Mouse (Mus musculus) lung, postnatal 10 days (tissue): ENCODE data around the gene Gnat1.
A peak's percentile ranks its signal among the peaks of the same experiment; 100 is the strongest.

ENCODE experiments used
- DNase-seq: peaks from one replicate; pipeline ENCODE4 v3.0.0; 2021

Gene Gnat1

DNA sequence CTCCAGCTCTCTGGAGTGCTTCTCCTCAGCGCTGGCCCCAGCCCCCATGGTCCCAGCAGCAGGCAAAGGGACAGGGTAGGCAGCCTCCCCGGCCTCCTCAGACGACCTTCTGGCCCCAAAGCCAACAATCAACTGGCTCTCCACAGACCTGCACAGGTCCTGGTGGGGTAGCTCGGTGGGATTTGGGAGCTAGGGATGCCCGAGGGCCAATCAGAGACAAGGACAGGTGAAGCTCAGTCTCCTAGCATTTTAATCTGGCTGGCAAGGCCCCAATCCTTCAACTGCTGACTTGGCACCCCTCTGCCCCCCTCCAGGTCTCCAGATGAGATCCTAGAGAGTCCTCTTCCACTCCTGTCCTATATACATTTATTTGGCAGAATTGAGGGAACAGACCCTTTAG lies at the start of gene Gnat1:
Gene Gnat1 (minus strand): TSS at position 212 of the 400 bp plus-strand sequence.
- no peak for DNase-seq

DNA sequence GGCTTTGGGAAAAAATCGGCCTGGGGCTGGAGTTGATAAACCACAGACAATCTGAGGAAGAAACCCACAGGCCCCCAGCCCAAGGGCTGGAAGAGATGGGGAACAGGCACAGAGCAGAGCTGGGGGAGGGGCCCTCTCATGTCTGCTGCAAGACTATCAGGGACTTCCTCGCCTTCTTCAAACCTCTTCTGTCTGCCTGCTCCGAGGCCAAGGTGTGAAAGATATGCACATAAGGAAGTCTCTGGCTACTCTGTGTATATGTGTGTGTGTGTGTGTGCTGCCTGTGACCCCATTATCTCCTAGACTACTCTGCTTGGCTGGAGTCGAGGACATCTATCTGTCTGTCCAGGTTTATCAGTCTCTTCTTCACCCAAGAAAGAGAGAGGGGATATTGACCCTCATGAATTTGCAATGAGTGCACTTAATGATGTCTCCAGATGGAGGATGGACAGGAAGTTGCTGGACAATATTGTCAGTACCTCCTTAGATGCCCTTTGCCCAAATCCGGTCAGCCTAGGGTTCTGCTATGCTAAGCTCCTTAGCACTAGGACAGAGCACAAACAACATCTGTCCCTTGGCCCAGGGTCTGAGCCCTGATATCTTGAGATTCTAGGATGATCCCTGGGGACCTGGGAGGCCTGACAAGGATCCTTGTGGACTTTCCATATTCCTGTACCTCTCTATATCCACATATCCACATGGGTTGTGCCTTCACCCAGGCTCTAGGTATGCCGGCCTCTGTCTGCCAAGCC lies 49.6 kb upstream of the Gnat1 start:
- no peak for DNase-seq

DNA sequence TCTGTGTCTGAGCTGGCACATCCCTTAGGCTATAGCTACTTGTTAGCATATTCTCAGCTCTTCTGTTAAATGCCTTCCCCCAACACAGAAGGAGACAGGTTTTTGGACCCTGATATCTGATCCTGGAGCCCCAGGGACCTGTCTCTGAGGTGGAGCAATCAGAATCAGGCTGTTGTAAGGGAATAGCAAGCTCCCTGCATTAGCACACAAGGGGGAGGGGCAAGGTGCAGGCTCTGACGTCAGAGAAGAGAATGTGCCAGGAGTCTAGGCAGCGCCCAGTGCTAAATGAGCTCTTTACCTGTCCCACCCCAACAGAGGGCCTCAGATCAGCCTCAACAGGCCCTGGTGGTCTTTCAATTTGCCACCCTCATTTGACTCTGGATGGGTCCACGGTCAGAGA lies 47.5 kb upstream of the Gnat1 start:
- peak; percentile 31 for DNase-seq

DNA sequence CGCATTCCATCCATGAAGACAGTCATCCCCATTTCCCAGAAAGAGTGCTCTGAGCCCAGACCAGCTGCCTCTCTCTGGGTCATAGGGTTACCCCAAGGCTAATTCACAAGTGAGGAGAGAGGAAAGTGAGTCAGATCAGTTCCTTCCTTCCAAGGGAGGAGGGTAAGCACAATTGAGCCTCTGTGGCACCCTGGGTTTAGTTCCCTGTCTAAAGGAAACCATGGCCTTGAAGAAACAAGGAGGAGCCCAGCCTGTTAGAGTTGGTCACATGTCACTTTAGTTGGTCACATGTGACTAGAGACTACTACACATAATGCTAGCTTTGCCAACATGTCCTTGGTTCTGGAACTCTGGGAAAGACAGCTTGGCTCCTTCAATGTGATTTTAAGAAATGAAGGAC lies 45.3 kb upstream of the Gnat1 start:
- no peak for DNase-seq

DNA sequence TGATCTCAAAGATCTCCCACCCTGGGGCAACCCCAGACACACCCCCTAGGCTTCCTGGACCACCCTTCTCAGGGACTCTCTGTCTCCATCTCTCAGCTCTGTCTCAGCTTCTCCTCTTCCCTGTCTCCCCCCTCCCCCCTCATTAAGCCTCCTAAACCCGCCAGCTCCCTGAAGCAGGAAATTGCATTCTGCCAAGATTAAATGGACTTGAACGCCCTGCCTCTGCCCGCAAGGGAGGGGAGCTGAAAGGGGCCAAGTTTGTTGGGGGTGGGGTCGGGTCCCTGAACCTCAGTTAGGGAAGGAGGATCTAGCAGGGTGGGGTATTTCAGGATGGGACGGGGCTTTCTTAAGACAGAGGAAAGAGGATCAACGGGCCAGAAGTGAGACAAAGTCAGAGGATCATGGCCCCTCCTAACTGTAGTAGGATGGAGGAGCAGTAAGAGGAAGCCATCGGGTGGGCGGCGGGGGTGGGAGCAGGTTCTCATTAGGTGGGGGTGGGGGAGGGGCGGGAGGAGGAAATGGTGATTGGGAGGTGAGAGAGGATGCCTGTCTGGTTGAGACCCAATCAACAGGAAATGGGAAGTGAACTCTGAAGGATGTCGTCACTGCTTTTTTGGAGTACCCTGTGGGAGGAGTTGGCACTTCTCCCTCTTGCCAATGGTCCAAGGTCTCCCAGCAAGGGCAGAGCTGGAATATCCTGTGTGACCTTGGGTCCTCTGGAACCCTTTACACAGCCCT lies 44.5 kb upstream of the Gnat1 start:
- peak; percentile 89 for DNase-seq

DNA sequence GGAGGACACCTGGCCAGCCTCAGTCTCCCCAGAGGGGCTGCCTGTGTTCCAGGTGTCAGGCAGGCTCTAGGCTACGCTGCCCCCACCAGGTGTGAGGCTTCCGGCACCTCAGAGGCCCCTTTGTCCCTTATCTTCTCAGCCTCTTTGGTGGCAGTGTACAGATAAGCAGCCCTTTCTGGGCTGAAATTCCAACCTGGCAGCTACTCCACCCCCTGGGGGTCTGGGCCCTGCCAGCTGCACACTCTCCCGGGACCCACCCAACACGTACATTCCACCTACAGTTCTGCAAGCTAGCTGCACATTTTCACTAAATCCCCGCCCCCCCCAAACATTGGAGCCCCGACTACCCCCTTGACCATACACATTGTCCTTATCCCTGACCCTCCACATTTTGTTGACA lies 43.8 kb upstream of the Gnat1 start:
- DNase-seq, result no peak

DNA sequence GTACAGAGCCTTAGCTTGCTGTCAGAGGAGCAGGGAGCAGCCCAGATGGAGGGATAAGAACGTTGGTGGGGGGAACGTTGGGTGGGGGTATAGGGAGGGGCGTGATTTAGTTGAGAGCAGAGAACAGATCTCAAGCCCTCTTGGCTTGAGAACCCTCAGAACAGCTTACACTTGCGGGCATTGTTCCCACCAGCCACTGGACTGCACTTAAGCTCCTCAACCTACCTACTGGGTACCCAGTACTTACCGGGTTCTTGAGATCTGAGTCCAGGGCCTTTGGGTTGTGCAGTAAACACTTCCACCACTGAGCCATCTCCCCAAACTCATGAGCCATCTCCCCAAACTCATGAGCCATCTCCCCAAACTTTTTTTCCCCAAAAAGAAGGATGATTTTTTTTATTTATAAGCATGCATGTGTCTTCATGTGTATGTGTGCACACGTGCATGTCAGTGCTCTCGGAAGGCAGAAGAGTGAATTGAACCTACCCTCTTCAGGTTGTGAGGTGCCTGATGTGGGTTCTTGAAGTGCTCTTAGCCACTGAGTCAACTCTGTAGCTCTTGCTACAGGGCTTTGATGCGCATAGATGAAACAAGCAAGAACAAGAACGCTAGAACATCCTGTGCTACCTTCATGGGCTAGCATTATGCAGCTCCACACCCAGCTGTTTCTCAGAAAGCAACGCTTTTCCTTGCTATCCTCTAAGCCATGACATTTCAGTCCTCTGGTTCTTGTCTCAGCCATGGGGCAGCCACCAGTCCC lies 39.4 kb upstream of the Gnat1 start:
- peak; percentile 39 for DNase-seq

DNA sequence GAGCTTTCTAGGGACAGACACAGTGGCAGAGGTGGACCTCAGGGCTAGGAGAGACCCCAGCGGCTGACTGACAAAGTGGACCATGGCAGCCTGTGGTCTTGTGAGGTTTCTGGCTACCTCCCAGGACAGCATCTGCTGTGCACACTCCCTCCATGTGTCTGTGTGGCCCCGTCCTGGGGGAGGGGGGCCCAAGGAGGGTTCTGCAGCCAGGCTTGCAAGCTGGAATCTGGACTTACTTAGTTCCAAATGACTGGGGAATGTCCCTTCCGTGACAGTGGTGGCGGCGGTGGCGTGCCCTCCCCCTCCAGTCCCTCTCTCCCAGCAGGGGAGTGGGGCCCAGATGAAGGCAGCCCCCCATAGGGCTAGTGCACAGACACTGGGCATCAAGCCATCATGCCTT lies 37.4 kb upstream of the Gnat1 start:
- DNase-seq, result peak; percentile 60

DNA sequence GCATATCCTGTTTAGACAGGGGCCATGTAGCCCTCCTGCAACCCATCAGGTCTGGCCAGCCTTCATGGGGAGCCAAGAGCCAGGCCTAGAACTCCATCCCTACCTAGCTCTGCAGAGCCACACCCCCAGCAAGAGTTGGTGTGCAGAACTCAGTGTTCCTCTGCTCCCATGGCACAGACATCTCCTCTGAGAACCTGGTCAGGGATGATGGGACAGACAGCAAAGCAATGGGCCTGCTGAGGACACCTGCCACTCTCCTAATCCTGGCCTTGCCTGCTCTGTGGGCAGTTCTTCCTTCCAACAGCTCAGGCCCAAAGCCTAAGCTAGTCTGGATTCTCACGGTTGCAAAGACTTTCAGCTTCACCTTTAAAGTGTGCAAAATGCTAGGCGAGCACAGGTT lies 36.1 kb upstream of the Gnat1 start:
- DNase-seq, result no peak

DNA sequence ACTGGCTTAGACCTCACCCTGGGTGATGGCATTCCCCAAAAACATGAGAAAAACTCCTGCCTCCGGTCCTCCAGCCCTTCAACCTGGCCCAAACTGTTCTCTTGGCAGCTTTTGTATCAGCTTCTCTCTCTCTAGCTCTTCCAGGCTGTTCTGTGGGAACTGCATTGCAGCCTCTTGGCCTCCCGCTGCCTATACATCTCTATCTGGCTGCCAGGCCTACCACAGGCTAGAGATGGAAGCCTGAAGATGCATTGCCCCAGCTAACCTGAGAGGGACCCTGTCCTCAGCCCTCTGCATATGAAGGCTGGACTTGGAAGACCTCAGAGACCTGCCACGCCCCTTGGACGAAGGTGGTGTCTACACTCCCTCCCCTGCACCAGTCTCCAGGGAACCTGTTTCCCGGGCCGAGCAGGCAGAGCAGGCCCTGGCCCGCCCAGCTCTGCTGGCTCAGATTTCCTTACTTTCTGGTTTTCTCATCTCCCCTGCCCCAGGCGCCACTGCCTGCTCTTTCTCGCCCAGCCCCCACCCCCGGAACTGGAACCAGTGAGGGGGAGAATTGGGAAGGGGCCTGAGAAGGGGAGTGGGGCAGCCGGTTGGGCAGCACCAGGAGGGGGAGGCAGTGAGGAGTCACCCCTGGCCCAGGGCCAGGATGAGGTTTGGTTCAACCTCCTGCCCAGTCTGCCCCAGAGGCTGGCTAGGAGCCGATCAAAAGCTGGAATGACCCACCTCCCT lies 34.9 kb upstream of the Gnat1 start:
- peak; percentile 57 for DNase-seq

DNA sequence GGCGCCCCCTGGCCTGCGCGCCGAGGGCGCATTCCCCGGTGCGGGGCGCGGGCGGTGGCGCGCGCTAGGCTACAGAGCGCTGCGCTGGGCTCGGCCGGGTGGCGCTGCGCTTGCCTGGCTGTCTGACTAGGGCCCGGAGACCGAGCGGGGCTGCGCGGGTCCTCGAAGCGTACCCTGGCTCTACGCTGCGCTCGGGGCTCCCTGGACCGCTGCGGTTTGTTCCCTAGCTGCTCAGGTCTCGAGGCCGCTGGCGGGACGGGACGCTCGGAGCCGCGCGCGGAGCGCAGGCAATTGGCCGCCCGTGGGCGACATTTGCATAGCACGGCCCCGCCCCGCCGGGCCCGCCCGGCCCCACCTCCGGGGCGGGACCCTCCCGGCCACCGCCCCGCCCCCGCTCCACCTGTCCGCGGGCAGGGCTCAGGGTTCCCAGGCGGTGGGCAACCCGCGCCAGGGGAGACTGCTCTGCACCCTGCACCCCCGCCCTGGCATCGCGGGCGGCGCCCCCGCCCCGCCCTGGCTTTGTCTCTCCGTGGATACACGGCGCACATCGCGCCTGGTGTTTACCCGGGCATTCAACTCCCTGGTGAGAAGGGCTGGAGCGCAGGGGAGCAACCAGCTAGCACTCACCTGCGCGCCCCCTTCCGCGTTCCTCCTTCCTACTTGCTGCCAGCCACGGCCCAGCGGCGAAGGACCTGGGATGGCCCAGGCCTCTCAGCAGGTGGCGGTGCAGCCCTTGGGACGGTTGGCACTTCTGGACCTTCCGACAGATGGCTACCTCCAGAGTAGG lies 30.4 kb upstream of the Gnat1 start, which contains the start of gene Sema3f:
Gene Sema3f (minus strand): TSS at position 779 of the 787 bp plus-strand sequence.
- DNase-seq, result peak; percentile 89

DNA sequence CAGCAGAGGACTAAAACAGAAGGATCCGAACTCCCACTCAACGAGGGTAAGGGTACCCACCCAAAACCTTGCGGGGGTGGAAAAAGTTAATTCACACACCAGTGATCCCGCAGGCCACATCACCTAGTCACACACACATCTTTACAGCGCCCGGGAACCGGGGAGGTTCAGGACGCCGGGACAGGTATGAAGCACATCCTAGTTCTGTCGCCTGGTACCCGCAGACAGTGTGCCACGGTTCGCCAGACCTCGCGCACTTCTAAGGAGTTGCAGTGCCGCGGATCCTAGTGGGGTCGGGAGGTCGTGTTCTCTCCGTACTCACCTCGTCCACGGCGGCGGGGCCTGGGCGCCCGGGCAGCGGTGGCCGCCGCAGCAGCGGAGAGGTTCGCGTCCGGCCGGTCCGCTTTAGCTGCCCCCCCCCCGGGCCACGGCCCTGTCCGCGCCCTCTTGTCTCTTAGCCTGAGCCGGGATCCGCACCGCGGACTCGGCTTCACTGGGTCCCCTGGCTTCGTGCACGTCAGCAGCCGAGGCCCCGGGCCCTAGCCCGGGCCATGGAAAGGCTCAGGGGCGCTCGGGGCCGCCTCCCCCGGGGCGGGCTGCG lies 29.7 kb upstream of the Gnat1 start:
- DNase-seq, result peak; percentile 36

DNA sequence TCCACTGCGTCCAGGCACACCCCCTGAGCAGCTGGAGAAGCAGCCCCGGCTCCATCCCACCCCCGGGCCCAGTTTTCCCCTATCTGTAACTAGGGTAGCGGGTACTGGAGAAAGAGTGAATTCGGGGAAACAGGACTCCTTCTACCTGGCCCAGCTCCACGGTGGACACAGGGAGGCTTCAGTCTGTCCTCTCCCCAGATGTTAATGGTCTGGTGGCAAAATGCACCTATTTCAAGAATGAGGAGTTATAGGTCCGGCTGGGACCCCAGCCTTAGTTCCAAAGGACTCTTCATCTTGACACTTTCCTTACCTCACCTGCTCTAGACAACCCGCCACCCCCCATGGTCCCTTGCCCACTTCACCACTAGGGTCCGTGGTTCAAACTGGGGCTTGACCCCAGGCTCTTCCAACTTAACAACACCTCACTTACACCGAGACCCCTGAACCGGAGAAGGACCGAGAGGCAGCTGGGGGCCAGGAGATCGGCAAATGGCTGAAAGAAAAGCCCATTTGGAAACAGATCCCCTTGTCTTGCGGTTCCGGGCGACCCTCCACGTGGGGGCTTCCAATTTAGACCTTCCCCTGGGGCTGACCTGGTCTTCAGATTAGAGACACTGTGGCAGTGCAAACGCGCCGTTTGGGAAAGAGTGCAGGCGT lies 29.1 kb upstream of the Gnat1 start:
- no peak for DNase-seq

DNA sequence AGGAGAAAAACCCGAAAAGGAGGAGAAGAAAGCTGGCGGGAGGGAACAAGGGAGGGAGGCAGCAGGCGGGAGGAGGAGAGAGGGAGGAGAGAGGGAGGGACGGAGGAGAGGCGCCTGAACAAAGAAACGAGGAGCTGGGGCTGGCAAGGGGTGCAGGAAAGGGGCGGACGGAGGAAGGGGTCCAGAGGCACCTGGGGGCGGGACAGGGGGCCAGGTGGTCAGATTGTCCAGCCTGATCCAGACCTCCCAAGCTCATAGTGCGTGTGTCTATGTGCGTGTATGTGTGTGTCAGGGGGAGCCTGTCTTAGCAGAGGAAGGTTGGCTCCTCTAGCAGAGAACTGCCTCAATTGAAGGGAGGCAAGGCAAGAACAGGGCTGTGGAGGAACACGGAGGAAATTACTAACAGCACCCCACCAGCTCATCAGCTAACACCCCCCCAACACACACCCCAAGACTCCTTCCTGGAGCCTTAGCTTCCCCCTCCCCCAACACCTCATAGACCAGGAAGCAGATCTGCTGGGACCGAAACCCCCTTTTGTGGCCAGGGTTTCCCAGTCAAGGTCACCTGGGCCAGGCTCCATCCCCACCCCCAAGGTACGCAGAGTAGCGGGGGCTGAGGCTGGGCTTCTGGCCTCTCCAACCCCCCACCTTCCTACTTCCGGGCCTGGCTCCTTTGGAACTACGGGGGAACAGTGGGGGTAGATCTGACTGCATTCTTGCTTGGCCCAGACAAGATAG lies 28.4 kb upstream of the Gnat1 start:
- DNase-seq, result peak; percentile 53

DNA sequence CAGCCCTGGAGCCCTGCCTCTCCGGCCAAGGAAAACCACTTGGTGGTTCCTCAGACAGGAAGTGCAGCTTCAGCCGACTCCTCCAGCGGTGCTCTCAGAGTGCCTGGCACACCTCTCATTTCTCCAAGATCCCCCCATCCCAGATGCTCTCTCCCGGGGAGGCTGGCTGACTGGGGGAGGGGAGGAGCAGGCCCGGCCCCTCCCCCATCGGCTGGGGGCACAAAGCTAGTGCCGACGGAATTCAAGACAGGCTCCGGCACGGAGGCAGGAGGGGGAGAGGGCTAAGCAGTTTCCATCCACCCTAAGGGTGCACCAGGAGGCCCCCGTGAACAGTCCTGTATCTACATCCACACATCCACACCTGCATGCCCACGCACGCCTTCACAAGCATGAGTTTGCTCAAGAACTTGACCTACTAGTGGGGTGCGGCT lies 27.3 kb upstream of the Gnat1 start:
- peak; percentile 40 for DNase-seq

DNA sequence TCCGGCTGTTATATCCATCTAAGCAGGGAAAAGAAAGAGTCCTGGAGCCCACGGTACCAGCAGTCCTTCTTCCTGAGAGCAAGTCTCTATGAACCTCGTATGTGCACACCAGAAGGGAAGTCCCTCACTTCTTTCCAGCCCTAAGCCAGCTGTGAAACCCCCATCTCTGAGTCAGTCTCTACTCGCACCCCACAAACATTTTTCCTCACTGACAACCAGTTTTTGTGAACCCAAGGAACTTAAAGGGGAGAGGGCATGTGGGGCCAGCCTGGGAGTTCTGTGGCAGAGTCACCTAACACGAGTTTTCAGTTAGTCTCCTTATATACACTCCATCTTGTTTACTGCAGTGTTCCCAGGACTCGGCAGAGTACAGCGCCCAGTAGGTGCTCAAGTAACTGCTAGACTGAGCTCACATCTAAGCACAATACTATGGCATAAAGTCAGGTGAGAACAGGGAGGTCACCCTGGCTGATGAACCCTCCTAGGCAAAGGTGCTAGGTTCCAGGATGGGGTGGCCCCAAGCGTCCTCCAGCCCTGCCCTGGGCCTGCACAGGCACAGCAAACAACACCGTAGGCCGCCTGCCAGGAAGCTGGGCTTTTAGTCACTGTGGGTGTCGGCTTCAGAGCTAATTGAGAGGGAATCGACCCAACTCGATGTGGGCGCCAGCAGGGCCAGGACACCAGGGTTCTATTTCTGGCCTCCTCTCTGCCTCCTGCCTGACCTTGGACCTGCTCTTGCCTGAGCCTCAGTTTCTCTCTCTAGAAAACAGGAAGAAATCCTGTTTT lies 24.0 kb upstream of the Gnat1 start:
- peak; percentile 64 for DNase-seq

DNA sequence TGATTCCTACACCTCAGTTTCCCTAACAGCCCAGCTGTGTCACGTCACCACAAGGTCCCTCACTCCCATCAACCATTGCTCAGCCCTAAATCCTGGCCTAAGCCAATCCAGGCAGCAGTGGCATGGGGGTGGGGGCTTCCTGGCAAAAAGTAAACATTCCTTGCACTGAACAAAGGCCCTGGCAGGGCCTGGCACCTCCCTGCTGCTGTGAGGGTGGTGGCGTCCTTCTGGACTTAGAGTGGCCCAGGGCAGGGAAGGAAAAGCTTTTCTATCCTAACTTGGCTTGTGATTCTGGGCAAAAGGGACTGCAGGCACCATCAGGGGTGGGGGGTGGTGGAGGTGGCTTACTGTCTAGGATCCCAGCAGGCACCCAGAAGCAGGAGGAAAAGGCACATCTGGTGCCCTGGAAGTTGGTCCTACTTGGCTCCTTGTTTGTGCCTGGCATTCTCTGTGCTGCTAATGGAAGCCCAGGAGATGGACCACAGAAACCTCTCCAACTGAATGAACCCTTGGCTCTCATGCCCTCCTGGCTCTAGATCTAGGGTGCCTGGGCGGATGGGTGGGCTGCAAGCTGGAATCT lies 23.2 kb upstream of the Gnat1 start:
- peak; percentile 87 for DNase-seq

DNA sequence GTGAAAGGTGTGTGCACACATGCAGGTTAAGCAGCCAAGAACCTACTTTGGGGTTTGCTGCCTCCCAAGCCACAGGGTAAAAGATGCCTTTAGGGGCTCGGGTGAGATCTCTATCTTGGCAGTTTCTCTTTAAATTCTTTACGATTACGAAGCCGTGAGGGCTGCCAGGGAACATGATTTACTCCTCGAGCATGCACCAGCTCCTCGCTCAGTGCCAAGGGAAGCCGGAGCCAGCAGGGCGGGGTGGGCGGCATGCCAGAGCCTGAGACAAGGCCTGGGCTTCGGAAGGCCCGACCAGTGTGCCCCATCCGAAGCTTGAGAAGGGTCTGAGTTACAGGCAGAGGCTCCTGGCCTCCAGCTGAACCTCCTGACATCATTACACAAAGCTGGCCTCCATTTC lies 22.1 kb upstream of the Gnat1 start:
- DNase-seq, result peak; percentile 95

DNA sequence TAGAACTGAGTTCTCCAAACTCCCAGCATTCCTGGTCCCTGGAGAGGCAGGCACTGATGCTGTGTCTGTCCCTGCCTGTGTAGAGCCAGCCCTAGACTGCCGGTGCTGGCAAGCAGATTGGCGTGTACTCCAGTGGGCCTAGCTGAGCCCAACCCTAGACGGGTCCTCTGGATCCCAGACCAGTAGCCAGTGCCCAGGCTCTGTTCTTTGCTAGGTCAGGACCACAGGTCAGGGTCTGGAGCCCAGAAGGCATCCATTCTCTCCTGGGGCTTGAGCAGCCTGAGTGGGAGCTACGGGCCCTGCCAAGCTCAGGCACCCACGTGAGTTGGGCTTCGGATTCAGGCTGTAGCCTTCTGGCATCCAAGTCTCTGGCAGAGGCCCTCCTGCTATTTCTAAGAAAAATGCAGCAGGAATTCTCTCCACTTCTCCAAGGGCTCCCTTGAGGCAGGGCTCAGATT lies 20.6 kb upstream of the Gnat1 start:
- peak; percentile 56 for DNase-seq
